Mouse (Mus musculus) heart, postnatal 14 days (tissue): ENCODE measurements around the gene Hao1. TPM values are rescaled to one million over a fixed set of nuclear protein-coding genes. Genes with fewer than 3 reads are reported as not detected.
A peak's percentile ranks its signal among the peaks of the same experiment; 100 is the strongest.

Source experiments
- DNase-seq, 2 experiments: peaks; one replicate each; pipeline ENCODE4 v3.0.0; 2021 to 2022
- intact Hi-C: fragments of 180-260 bp; cut with DNase I; formaldehyde crosslinking; loops from one replicate; pipeline ENCODE4 v1.15.1; 2025
- total RNA-seq, 2 experiments: library from RNA; stranded (reverse); gene quantifications; 2 replicates each; pipeline ENCODE4 v1.2.3; 2021

Hao1 gene
- total RNA-seq, 2 experiments from 2014 or later, result not detected

DNA sequence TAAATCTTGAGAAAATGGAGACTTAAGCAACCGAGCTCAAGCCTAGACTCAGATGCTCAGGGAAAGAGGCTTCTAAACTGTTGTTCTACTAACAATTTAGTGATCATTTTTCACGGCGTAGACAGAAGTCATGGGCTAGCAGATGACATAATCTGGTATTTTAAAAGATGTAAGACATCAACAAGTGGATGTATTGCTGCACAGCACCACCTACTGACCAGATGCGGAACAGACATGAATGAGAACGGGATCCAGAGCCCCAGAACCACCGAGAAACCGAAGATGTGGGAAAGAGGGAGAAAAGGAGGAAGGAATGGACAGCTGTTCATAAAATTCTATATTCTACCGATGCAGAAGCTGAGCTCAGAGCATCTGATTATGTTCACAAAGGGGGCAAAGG, 72.4 kb downstream of the Hao1 start:
- intact Hi-C loops, result loop anchor here (2.0 to 5.0 kb wide), 3 partner anchors 689 to 931 kb away; no protein-coding TSS in a partner anchor
- peak; percentile 67 to 79 for DNase-seq

- DNase-seq, result no peak
- intact Hi-C loops, result loop anchor here (5.0 kb wide), 1 partner anchor 869 kb away; no protein-coding TSS in a partner anchor
These were observed 73.0 kb downstream of the Hao1 start for GRCm38 (mm10) chr2:134481174-134481573.

DNA sequence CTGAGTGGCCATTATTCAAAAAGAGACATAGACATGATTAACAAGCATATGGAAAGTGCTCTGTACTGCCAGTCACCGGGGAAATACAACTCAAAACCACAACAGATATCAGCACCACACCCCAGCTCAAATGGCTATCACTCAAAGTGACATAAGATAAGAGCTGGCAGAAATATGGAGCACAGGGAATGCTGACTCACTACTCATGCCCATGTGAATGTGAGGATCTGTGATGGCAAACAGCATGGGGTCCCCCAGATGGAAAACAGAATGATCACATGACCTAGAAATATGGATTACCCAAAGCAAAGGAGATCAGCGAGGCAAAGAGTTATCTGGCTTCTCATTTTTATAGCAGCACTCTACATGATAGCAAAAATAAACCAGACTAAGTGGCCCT, 89.0 kb downstream of the Hao1 start:
- intact Hi-C loops, result no loop called here
- DNase-seq, result no peak

GRCm38 (mm10) chr2:134462321-134462720, 91.8 kb downstream of the Hao1 start:
- no peak for DNase-seq
- intact Hi-C loops, result no loop called here

DNA sequence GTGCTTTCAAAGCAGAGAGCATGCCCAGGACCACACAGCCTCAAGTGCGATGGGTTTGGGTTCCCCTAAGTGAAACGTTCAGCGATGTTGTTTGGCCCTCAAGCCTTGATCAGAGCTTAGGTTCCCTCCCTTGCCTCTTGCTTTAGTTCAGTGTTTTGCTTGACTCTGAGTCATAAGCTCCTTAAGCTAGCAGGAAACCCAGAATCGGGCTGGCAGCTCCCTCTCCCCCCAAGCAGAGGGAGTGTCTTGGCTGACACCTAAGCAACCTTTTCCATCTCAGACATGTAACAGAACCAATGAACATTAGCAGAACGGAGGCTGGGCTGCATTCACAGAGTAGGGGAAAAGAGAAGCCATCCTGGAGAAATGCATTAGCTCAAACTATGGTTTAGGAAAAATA, 93.3 kb downstream of the Hao1 start:
- intact Hi-C loops, result no loop called here
- peak in 1 of 2 experiments; percentile 22 for DNase-seq

- intact Hi-C loops, result no loop called here
- DNase-seq, result no peak
These were observed 98.1 kb downstream of the Hao1 start for GRCm38 (mm10) chr2:134456065-134456505.

DNA sequence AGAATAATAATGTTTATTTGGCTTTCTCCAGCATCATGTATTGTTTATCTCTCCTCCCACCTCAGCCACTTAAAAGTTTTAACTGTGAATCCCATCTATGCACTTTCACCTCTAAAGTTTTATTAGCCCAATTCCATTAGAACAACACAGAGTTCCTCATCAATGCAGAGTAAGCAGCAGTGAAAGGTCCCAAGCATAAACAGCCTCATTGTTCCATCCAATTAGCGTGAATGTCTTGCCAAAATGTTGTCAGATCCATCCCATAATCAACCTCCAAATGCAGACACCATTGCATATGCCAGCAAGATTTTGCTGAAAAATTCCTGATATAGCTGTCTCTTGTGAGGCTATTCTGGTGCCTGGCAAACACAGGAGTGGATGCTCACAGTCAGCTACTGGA, 101.4 kb downstream of the Hao1 start:
- intact Hi-C loops, result no loop called here

DNA sequence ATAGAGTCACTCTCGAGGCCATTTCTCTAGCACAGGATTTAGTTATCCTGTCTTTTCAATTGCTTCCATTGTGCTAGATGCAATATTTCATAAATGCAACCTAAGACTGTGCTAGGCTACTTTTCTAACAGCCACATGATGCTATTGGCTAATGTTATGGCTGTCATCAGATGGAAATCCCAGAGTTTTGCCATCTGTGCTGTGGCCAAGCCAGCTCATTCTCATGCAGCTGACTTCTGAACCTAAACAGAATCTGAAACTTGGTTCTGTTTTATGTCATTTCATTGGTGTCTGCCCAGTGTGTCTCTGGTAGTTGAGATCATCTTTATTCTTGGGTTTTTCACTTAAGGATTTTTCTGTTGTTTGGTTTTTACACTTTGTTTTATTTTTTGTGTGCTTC, 103.2 kb downstream of the Hao1 start:
- intact Hi-C loops, result no loop called here
- DNase-seq, result no peak

More for the DNA sequence above, 101.4 kb downstream of the Hao1 start:
- DNase-seq, result no peak

Other genes starting within 250 kb of the Hao1 start
- 10 to 100 TPM; 50.3 to 53.3 TPM for gene Tmx4, start 89.8 kb upstream of the Hao1 start, total RNA-seq
- gene Plcb1, start 231.7 kb upstream of the Hao1 start, total RNA-seq, result 1 to 10 TPM; 8.6 TPM